Mouse (Mus musculus) midbrain, embryonic 14.5 days (tissue): ENCODE measurements around the gene Rpl36-ps4. TPM values are rescaled to one million over a fixed set of nuclear protein-coding genes. Genes with fewer than 3 reads are reported as not detected.
"Not testable (repeated sequence)": the region's sequence is repeated elsewhere in the genome, so short reads cannot be mapped to it uniquely, and the experiment has no call there.

Experiments
- ATAC-seq: fragments of 200-750 bp; cut with Nextera tagmentation; 2 replicates; pipeline ENCODE4 v1.8.0; 2017; ENCODE audit warnings: moderate number of reproducible peaks, moderate library complexity; ENCODE audit not compliant: low FRiP score, low TSS enrichment
- DNase-seq: peaks from one replicate; pipeline ENCODE4 v3.0.0-alpha.2; 2015
- H3K27ac ChIP-seq: fragments of 300-500 bp; sonication (generic); replicated peaks from 2 replicates; pipeline ENCODE4 v1.5.1; 2014; ENCODE audit warnings: mild to moderate bottlenecking, low read depth, low read length, moderate library complexity
- H3K27me3 ChIP-seq: fragments of 300-500 bp; sonication (generic); 2 replicates; pipeline ENCODE4 v1.6.1; 2014; ENCODE audit warnings: low read length, control low read depth, mixed read lengths; ENCODE audit not compliant: control insufficient read depth, insufficient read depth
- H3K36me3 ChIP-seq: fragments of 300-500 bp; sonication (generic); 2 replicates; pipeline ENCODE4 v1.6.1; 2014; ENCODE audit warnings: low read length, control low read depth; ENCODE audit not compliant: control insufficient read depth, insufficient read depth
- H3K4me1 ChIP-seq: fragments of 300-500 bp; sonication (generic); 2 replicates; pipeline ENCODE4 v1.6.1; 2014; ENCODE audit warnings: mild to moderate bottlenecking, antibody characterized with exemption, low read length, control low read depth; ENCODE audit not compliant: control insufficient read depth, insufficient read depth
- H3K4me2 ChIP-seq: fragments of 300-500 bp; sonication (generic); 2 replicates; pipeline ENCODE4 v1.6.1; 2014; ENCODE audit warnings: mild to moderate bottlenecking, low read length, moderate library complexity
- H3K4me3 ChIP-seq: fragments of 300-500 bp; sonication (generic); replicated peaks from 2 replicates; pipeline ENCODE4 v1.5.1; 2014; ENCODE audit warnings: low read depth, low read length
- H3K9ac ChIP-seq: fragments of 300-500 bp; sonication (generic); replicated peaks from 2 replicates; pipeline ENCODE4 v1.6.1; 2014; ENCODE audit warnings: mild to moderate bottlenecking, low read length, moderate library complexity
- H3K9me3 ChIP-seq: fragments of 300-500 bp; sonication (generic); 2 replicates; pipeline ENCODE4 v1.6.1; 2016; ENCODE audit warnings: low read length, control low read depth, mixed read lengths; ENCODE audit not compliant: control insufficient read depth
- WGBS: fragments of 180-500 bp; shearing (Covaris S2); extraction: QIAGEN DNeasy Blood & Tissue Kit; methylation state at CpG from one replicate; pipeline ENCODE4 v1.1.7; 2014; 5-methylcytosine and 5-hydroxymethylcytosine counted together
- polyA plus RNA-seq: library from polyadenylated mRNA; unstranded; fragments of >200 nt; fragmentation: Nextera tagmentation; extraction: Ambion mirVana; gene quantifications from 2 replicates; pipeline ENCODE4 v1.2.1, GENCODE M21; 2014

Gene Rpl36-ps4
- polyA plus RNA-seq, 1 experiment from 2014 or later, result not detected

- no peak overlapping the region for H3K9ac ChIP-seq
- peaks cover 3% of the 10 kb centered on the region for H3K9me3 ChIP-seq
- DNase-seq (no peak), ATAC-seq (no peak)
- H3K4me2 ChIP-seq, result no peak overlapping the region
- H3K4me1 ChIP-seq, result no peaks in the 10 kb centered on the region
- H3K27ac ChIP-seq, result no peak overlapping the region
- H3K27me3 ChIP-seq, result no peaks in the 10 kb centered on the region
- H3K36me3 ChIP-seq, result no peaks in the 10 kb centered on the region
- 94% methylated on average over 3 of the region's 3 CpGs for WGBS
- H3K4me3 ChIP-seq, result no peak overlapping the region
These were observed 5.4 kb upstream of the Rpl36-ps4 start for GRCm38 (mm10) chr17:87915386-87915785.

- Histone ChIP-seq H3K36me3 (no peaks in the 10 kb centered on the region), H3K4me1 (no peaks in the 10 kb centered on the region), H3K27me3 (no peaks in the 10 kb centered on the region), H3K27ac (no peak overlapping the region), H3K4me3 (no peak overlapping the region), H3K9me3 (peaks cover under 1% of the 10 kb centered on the region; the same call in 1 of the 2 replicates), H3K4me2 (no peak overlapping the region), H3K9ac (no peak overlapping the region)
- ATAC-seq (no peak), DNase-seq (no peak)
- WGBS, result 85% methylated on average over 5 of the region's 5 CpGs
These were observed 2.7 kb upstream of the Rpl36-ps4 start for GRCm38 (mm10) chr17:87918121-87918520.

GRCm38 (mm10) chr17:87934326-87934725 is 13.5 kb downstream of the Rpl36-ps4 start:
- no peak for ATAC-seq
- WGBS, result 85% methylated on average over 10 of the region's 10 CpGs
- Histone ChIP-seq H3K27me3 (no peaks in the 10 kb centered on the region), H3K4me3 (no peak overlapping the region), H3K4me1 (no peaks in the 10 kb centered on the region), H3K27ac (no peak overlapping the region), H3K4me2 (no peak overlapping the region), H3K9me3 (no peaks in the 10 kb centered on the region), H3K9ac (no peak overlapping the region), H3K36me3 (no peaks in the 10 kb centered on the region)
- DNase-seq, result no peak

- WGBS, result 91% methylated on average over 8 of the region's 8 CpGs
- Histone ChIP-seq H3K9me3 (no peaks in the 10 kb centered on the region), H3K27ac (no peak overlapping the region), H3K4me3 (no peak overlapping the region), H3K36me3 (no peaks in the 10 kb centered on the region), H3K9ac (no peak overlapping the region), H3K4me2 (no peak overlapping the region), H3K27me3 (no peaks in the 10 kb centered on the region), H3K4me1 (no peaks in the 10 kb centered on the region)
- DNase-seq, result no peak
- no peak for ATAC-seq
These were observed 14.0 kb downstream of the Rpl36-ps4 start for GRCm38 (mm10) chr17:87934736-87935135.

- DNase-seq (no peak), ATAC-seq (no peak)
- no peaks in the 10 kb centered on the region for H3K9me3 ChIP-seq
- H3K9ac ChIP-seq, result no peak overlapping the region
- 91% methylated on average over 4 of the region's 4 CpGs for WGBS
- no peak overlapping the region for H3K4me3 ChIP-seq
- no peak overlapping the region for H3K4me2 ChIP-seq
- no peaks in the 10 kb centered on the region for H3K27me3 ChIP-seq
- no peak overlapping the region for H3K27ac ChIP-seq
- H3K36me3 ChIP-seq, result no peaks in the 10 kb centered on the region
- no peaks in the 10 kb centered on the region for H3K4me1 ChIP-seq
These were observed 15.4 kb downstream of the Rpl36-ps4 start for GRCm38 (mm10) chr17:87936156-87936555.

GRCm38 (mm10) chr17:87948965-87949584 is 28.3 kb downstream of the Rpl36-ps4 start:
- Histone ChIP-seq H3K27ac (no peak overlapping the region), H3K4me3 (no peak overlapping the region), H3K9ac (no peak overlapping the region), H3K36me3 (no peaks in the 10 kb centered on the region), H3K4me2 (no peak overlapping the region), H3K4me1 (no peaks in the 10 kb centered on the region), H3K27me3 (no peaks in the 10 kb centered on the region), H3K9me3 (no peaks in the 10 kb centered on the region)
- ATAC-seq, result peak; percentile 58; the same call in 1 of the 2 replicates
- 45% methylated on average over 16 of the region's 16 CpGs for WGBS
- DNase-seq, result peak; percentile 90

DNA sequence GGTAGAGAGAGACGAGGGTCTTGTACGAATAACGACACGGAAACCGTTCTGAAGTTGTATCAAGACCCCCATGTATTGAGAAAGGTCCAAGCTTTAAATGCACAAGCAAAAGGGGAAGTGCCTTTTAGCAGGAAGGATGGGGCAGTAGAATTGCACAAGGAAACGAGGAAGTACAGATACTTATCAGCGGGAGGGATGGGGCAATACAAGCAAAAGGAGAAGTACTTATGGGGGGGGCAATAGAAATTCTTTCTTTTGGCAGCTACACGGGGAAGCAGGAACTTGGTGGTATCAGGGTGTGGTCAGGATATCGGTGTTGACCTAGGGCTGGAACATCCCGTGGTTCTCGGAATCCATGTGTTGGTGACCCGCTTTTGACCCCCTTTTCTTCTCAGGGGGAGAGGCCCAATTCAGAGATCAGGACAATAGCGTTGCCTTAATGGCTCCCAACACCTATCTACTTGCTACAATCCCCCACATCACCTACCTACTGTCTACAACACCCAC is 33.9 kb downstream of the Rpl36-ps4 start:
- DNase-seq, ATAC-seq: not testable (repeated sequence)
- WGBS, result 94% methylated on average over 13 of the region's 13 CpGs

DNA sequence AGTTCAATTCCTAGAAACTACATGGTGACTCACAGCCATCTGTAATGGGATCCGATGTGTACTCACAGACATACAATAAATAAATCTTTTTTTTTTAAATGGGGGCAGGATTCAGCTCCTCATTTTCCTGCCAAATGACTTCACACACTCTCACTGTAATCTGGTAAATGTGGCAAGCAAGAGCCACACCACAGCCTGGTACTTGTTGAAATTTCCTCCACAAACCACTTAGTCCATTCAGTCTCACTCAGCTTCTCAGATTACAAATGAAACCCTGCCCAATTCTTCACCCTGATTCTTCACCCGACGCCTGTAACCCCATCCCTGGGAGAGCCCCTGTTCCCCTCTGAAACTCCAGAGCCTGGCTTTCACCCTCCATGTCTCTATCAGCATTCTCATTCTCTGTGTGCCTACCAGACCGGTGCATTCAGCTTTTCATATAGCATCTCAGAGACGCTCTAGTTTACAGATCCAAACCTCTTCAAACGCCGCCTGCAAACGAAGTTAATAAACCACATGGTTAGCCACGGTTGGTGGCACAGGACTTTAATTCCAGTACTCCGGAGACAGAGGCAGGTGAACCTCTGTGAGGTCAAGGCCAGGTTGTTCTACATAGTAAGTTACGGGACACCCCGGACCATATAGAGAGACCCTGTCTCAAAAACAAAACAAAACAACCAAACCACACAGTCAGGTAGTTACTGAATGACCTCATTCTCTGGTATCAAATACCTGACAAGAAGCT is 36.5 kb downstream of the Rpl36-ps4 start:
- Histone ChIP-seq H3K27me3 (no peaks in the 10 kb centered on the region), H3K4me3 (no peak overlapping the region), H3K4me1 (no peaks in the 10 kb centered on the region), H3K36me3 (no peaks in the 10 kb centered on the region), H3K9ac (no peak overlapping the region), H3K27ac (no peak overlapping the region), H3K9me3 (0 out of 2 replicates have a peak, but pooled peaks cover 3% of the 10 kb centered on the region), H3K4me2 (no peak overlapping the region)
- WGBS, result 79% methylated on average over 12 of the region's 12 CpGs
- ATAC-seq (no peak), DNase-seq (no peak)

More for the DNA sequence above, 33.9 kb downstream of the Rpl36-ps4 start:
- not testable (repeated sequence) for H3K4me1 ChIP-seq, H3K4me2 ChIP-seq, H3K4me3 ChIP-seq, H3K27me3 ChIP-seq, H3K27ac ChIP-seq, H3K9ac ChIP-seq, H3K36me3 ChIP-seq, H3K9me3 ChIP-seq
